Mouse (Mus musculus): ENCODE results near the gene Gtpbp10. TPM values are rescaled to one million over a fixed set of nuclear protein-coding genes. Genes with fewer than 3 reads are reported as not detected.

Gtpbp10 gene
- total RNA-seq (2023): 9.4 and 9.6 TPM in 2 replicates

DNA sequence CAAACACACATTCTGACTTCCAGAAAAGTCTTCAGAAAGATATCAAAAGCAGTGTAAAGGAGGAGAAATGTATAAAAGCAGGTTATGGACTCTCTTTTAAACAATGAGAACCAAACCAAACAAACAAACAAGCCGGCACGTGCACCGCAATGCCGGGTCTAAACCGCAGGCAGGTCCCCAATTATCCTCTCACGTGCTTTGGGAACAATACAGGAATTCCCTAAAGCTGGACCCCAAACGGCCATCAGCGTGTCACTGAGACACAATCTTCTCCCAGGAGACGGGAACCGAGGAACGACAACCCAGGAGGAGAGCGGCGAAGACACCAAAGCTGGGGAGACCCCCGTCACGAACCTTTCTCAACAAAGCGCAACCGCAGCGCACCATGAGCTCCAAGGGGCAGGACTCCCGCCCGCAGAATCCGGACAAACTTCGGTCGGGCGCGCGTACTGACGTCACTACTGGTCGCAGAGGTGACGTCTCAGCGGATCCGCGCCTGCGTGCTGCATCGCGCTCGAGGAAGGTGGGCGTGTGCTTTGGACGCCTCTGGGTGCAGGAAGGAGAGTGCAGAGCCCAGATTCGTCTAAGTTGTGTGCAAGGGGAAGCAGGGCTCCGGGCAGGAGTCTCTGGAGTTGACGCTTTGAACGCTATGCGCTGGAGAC lies at the start of gene Gtpbp10:
Gene Gtpbp10, minus strand, starts transcription at position 460 of the 662 bp plus-strand sequence.

DNA sequence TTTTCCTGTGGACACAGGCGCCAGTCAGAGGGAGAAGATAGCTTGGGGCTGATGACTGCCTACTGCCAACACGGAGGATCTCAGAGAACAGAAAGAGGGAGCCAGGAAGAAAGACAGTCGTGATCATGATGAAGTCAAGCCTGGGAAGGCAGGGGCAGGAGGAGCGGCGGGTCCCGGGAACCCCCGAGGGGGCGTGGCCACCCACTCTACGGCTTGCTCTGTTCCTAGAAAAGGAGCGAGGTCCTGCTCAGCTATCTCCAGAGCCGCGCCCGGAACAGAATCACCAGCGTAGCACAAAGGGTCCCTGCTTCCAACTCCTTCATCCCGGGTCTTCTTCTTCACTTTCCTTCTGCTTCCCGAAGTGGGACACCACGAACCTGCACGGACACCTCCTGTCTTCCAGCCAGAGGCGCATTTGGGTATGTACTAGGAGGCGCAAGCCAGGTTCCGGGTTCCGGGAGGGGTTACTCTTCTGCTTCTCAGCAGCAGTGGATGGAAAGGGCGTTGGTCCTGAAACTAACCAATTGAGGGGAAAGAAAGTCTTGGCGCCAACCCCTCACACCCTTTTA lies 14.5 kb upstream of the Gtpbp10 start, which contains the start of gene Gm8773:
Gene Gm8773, plus strand, starts transcription at position 51 of the 569 bp plus-strand sequence.

DNA sequence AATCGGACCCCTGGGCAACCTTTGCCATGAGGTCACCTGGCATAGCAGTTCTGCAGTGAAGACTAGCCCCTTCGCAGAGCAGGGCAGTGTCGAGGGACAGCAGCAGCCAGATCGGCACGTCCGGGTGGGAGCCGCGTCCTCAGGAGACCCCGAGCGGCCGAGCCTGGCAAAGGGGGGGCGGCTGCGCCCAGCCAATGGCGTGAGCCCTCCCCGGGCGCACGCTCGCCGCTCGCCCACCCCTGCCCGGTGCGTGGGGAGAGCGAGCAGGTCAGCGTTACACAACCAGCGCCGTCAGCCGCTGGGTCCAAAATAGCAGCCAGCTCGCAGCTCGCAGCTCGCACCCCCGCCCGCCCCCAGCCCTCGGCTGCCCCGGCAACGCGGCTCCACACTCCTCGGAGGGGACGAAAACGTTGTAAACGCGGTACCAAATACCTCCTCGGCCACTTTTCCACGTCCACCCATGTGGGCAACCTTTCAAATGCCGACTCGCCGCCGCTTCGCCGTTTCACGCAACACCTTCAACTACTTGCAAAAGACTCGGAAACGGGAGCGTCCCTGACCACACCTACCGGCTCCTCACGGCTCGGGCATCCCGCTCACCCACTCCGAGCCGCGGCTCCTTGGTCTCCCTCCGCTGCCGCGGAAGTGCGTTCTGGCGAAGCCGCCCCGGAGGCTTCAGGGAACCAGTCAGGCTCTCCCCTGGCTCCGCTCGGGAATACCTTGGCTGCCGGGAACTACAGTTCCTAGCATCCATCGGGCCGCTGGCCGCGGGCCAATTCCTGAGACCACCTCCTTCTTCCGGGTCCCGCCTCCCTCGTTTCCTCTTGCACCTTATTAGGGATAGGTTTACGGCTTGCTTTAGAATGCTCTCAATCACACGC lies 44.9 kb downstream of the Gtpbp10 start, which contains the start of gene Cldn12:
Gene Cldn12, minus strand, starts transcription at position 763 of the 881 bp plus-strand sequence.

Other genes with a start within 250 kb of the Gtpbp10 start
- 3.2 and 4.5 TPM in 2 replicates for gene Cdk14, start 139.2 kb downstream of the Gtpbp10 start, total RNA-seq (2023)
- not detected in 2 replicates for gene 1700015F17Rik, start 80.4 kb downstream of the Gtpbp10 start, total RNA-seq (2023)
- 2.4 and 3.3 TPM in 2 replicates for gene Cldn12, start 44.6 kb downstream of the Gtpbp10 start, total RNA-seq (2023)
- gene Gm8773, start 14.3 kb upstream of the Gtpbp10 start, total RNA-seq (2023): not detected in 2 replicates
- gene Cfap69, start 104.7 kb upstream of the Gtpbp10 start, total RNA-seq (2023): not detected in 2 replicates
- not detected in 2 replicates for gene Steap2, start 135.0 kb upstream of the Gtpbp10 start, total RNA-seq (2023)
- gene Steap1, start 189.8 kb upstream of the Gtpbp10 start, total RNA-seq (2023): not detected in 2 replicates